Mouse (Mus musculus) small intestine, adult 2 months (tissue): ENCODE measurements around the gene Sectm1a. TPM values are rescaled to one million over a fixed set of nuclear protein-coding genes. Genes with fewer than 3 reads are reported as not detected.
"Not testable (repeated sequence)": the region's sequence is repeated elsewhere in the genome, so short reads cannot be mapped to it uniquely, and the experiment has no call there.

Experiments
- H3K27ac ChIP-seq: fragments of 200-500 bp; 2 replicates; pipeline ENCODE4 v1.5.1; 2012; ENCODE audit warnings: low read depth, low read length, control low read depth, inconsistent platforms; ENCODE audit not compliant: insufficient read depth
- H3K27me3 ChIP-seq: fragments of 200-500 bp; 2 replicates; pipeline ENCODE4 v1.6.1; 2012; ENCODE audit warnings: mild to moderate bottlenecking, moderate library complexity, low read length, inconsistent platforms; ENCODE audit not compliant: control insufficient read depth, insufficient read depth
- H3K36me3 ChIP-seq: fragments of 200-500 bp; 2 replicates; pipeline ENCODE4 v1.6.1; 2012; ENCODE audit warnings: mild to moderate bottlenecking, low read length, control low read depth, inconsistent platforms; ENCODE audit not compliant: control insufficient read depth, insufficient read depth
- H3K4me1 ChIP-seq: fragments of 200-500 bp; 2 replicates; pipeline ENCODE4 v1.6.1; 2012; ENCODE audit warnings: low read length, inconsistent platforms, mixed read lengths; ENCODE audit not compliant: control insufficient read depth, insufficient read depth, insufficient read length
- H3K4me3 ChIP-seq: fragments of 200-500 bp; 2 replicates; pipeline ENCODE4 v1.5.1; 2012; ENCODE audit warnings: low read depth, mild to moderate bottlenecking, control low read depth, inconsistent platforms, low read length, moderate library complexity
- CTCF ChIP-seq: fragments of 200-500 bp; IDR thresholded peaks from 2 replicates; pipeline ENCODE4 v1.5.1; 2012; ENCODE audit warnings: low read depth, mild to moderate bottlenecking, control low read depth, inconsistent platforms, low read length, moderate library complexity, mixed read lengths; ENCODE audit not compliant: insufficient replicate concordance, insufficient read length; ENCODE audit errors: extremely low read depth
- POLR2A ChIP-seq: fragments of 200-500 bp; IDR thresholded peaks from 2 replicates; pipeline ENCODE4 v1.6.1; 2012; ENCODE audit warnings: low read depth, mild to moderate bottlenecking, control low read depth, inconsistent platforms, low read length, moderate library complexity
- WGBS: fragments of 180-500 bp; shearing (Covaris S2); methylation state at CpG from one replicate; pipeline ENCODE4 v1.1.7; 2018; 5-methylcytosine and 5-hydroxymethylcytosine counted together
- polyA plus RNA-seq: library from polyadenylated mRNA; depleted of rRNA; stranded (reverse); fragments of >200 nt; gene quantifications from 2 replicates; pipeline ENCODE4 v1.2.3, GENCODE M21; 2012

Sectm1a gene
- polyA plus RNA-seq, 1 experiment: 4.1 TPM

DNA sequence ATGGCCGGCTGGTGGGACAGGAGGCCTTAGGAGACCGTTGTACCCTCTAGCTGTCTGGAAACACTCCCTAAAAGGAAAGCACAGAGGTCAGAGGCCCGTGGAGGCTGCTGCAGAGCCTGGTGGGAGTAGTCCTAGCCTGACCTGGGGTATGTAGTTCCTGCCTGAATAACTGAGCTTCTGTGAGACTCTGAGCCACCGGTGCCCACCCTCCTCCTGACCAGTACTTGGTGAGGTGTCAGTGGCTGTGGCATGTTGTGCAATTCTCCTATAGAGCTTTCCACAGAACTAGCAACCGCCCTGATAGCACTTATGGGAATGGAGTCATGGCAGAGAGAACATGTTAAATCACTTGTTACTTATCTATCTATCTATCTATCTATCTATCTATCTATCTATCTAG lies 5.4 kb downstream of the Sectm1a start:
- no peaks in the 10 kb centered on the region for H3K4me1 ChIP-seq
- H3K27ac ChIP-seq: no peak overlapping the region
- 76% methylated on average over 5 of the region's 5 CpGs for WGBS
- H3K27me3 ChIP-seq: no peaks in the 10 kb centered on the region
- no peak overlapping the region for H3K4me3 ChIP-seq
- TF ChIP-seq POLR2A: no peak
- TF ChIP-seq CTCF: no peak
- no peaks in the 10 kb centered on the region for H3K36me3 ChIP-seq

DNA sequence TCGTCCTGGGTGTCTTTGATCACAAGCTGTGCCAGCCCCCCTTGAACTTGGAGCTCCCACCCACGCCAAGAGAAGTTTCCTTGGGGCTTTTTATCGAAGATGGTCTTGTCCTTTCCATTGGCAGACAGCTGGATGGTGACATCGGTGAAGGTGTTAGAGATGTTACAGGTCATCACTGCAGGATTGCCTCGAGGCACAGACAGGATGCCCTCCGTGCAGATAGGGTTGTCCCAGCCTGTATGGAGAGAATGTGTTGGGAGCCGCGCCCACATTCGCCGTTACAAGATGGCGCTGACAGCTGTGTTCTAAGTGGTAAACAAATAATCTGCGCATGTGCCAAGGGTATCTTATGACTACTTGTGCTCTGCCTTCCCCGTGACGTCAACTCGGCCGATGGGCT lies 11.4 kb downstream of the Sectm1a start:
- 94% methylated on average over 12 of the region's 16 CpGs for WGBS
- H3K27ac ChIP-seq, H3K4me3 ChIP-seq: not testable (repeated sequence)

DNA sequence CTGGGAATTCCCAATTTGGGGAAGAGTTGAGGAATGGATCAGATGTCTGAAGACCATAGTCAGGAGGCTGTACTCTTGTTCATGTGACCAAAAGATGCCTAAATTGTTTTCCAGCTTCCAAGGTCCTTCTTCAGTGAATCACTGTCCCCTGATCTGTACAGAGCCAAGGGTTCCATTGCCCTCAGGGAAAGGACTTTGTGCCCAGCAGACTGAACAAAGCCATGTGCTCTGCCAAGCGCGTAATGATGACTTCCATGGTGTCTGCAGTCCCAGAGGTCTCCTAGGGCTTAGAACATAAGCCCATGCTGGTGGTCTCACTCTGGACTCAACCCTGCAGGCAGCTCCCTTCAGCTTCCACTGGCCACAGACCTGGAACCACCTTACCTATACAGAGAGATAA lies 13.1 kb downstream of the Sectm1a start:
- no peaks in the 10 kb centered on the region for H3K27me3 ChIP-seq
- WGBS: 79% methylated on average over 2 of the region's 2 CpGs
- TF ChIP-seq POLR2A: no peak
- TF ChIP-seq CTCF: no peak
- H3K27ac ChIP-seq: peak overlapping the region; percentile 17; the same call in 1 of the 2 replicates
- H3K4me3 ChIP-seq: no peak overlapping the region
- no peaks in the 10 kb centered on the region for H3K36me3 ChIP-seq
- H3K4me1 ChIP-seq: peaks cover 12% of the 10 kb centered on the region; the same call in 1 of the 2 replicates

More for the DNA sequence above, 11.4 kb downstream of the Sectm1a start:
- not testable (repeated sequence) for H3K4me1 ChIP-seq, H3K27me3 ChIP-seq, H3K36me3 ChIP-seq

DNA sequence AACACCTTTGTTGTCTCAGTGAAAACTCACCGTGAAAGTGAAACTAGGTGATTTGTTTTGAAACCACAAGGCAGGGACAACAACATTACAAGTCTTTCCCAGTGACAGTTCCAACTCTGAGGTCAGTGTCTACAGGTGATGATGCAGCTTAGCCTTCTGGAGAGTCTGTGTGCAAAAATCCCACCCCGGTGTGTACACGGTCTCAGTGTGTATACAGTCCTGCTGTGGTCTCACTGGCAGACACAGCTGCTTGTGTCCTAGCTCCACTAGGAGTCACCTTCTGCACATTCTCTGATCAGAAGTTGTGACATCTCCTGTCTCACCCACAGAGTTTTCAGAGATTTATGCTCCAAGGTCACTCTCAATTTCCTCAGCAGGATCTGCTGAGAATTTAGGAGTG lies 16.8 kb downstream of the Sectm1a start:
- 25% methylated on average over 3 of the region's 3 CpGs for WGBS
- TF ChIP-seq CTCF: peak; percentile 16; the same call in 1 of the 2 replicates
- no peak for TF ChIP-seq POLR2A
- peak overlapping the region; percentile 65 for H3K4me3 ChIP-seq
- H3K27me3 ChIP-seq: no peaks in the 10 kb centered on the region
- H3K4me1 ChIP-seq: peaks cover 19% of the 10 kb centered on the region; the same call in 1 of the 2 replicates
- no peaks in the 10 kb centered on the region for H3K36me3 ChIP-seq
- peak overlapping the region; percentile 96 for H3K27ac ChIP-seq

DNA sequence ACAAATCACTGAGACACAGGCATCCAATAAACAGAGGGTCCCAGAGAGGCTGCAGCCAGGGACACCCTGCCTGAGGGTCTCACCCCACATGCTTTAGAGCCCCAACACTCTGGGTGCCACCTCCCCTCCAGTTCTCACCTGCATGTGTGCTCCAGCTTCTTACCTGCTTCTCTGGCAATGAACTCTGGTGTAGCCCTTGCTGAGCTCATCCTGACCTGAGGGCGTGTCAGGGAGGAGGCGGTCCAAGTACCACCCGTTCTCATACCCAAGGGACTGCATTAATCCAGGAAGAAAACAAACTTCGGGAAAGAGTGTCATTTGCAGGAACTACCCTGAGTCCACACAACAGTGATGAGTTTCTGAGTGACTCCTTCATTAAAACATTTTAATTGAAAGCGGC lies 17.6 kb downstream of the Sectm1a start, which contains the start of gene Sectm1b:
TSS of gene Sectm1b (minus strand) at position 191 of the 400 bp plus-strand sequence.
- TF ChIP-seq POLR2A (peak; percentile 83), CTCF (no peak)
- H3K36me3 ChIP-seq: no peaks in the 10 kb centered on the region
- H3K4me3 ChIP-seq: peak within 1 kb of the TSS; percentile 65
- H3K27me3 ChIP-seq: no peaks in the 10 kb centered on the region
- 28% methylated on average over 5 of the region's 5 CpGs for WGBS
- H3K4me1 ChIP-seq: peaks cover 25% of the 10 kb centered on the region; the same call in 1 of the 2 replicates
- peak within 1 kb of the TSS; percentile 96 for H3K27ac ChIP-seq

DNA sequence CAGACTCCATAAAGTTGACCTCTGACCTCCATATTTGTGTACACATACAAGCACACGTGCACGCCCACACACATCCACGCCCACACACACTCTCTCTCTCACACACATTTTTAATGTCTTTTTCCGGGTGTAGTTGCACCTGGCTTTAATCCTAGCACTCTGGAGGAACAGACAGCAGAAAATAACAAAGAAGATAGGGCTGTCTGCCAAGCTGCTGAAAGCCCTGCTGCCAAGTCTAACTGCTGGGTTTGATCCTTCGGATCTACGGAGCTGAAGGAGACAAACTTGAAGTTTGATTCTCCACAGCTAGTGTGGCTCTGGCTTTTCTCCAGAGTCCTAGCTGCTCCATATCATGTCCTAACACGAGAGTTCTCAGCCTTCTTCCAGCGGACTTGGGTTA lies 19.4 kb downstream of the Sectm1a start:
- H3K27ac ChIP-seq: peak overlapping the region; percentile 96
- WGBS: 21% methylated on average over 8 of the region's 8 CpGs
- TF ChIP-seq CTCF (no peak), POLR2A (no peak)
- no peaks in the 10 kb centered on the region for H3K27me3 ChIP-seq
- no peaks in the 10 kb centered on the region for H3K36me3 ChIP-seq
- peak overlapping the region; percentile 65 for H3K4me3 ChIP-seq
- peaks cover 33% of the 10 kb centered on the region for H3K4me1 ChIP-seq

DNA sequence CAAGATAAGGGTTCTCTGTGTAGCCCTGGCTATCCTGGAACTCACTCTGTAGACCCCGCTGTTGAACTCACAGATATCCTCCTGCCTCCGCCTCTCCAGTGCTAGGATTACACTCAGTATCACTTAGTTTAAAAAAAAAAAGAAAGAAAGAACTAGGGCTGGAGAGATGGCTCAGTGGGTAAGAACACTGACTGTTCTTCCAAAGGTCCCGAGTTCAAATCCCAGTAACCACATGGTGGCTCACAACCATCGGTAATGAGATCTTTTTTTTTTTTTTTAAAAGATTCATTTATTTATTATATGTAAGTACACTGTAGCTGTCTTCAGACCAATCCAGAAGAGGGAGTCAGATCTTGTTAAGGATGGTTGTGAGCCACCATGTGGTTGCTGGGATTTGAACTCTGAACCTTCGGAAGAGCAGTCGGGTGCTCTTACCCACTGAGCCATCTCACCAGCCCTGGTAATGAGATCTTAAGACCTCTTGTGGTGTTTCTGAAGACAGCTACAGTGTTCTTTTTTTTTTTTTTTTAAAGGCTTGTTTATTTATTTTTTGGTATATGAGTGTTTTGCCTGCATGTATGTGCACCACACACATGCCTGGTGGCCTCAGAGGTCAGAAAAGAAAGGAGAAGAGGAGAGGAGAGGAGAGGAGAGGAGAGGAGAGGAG lies 20.5 kb downstream of the Sectm1a start:
- not testable (repeated sequence) for H3K4me3 ChIP-seq, H3K36me3 ChIP-seq, H3K27me3 ChIP-seq
- peak overlapping the region; percentile 96 for H3K27ac ChIP-seq
- 92% methylated on average over 6 of the region's 6 CpGs for WGBS
- H3K4me1 ChIP-seq: peaks cover 43% of the 10 kb centered on the region
